Mouse (Mus musculus) embryonic facial prominence, embryonic 12.5 days (tissue): Measurements from ENCODE around the gene Sumo1. TPM values are rescaled to one million over a fixed set of nuclear protein-coding genes. Genes with fewer than 3 reads are reported as not detected.

Source experiments
- ATAC-seq: fragments of 200-750 bp; cut with Nextera tagmentation; 2 replicates; pipeline ENCODE4 v1.8.0; 2017; ENCODE audit not compliant: insufficient number of reproducible peaks, insufficient read depth, low FRiP score, low TSS enrichment
- H3K27ac ChIP-seq: fragments of 300-500 bp; sonication (generic); 2 replicates; pipeline ENCODE4 v1.5.1; 2016; ENCODE audit warnings: mild to moderate bottlenecking
- H3K27me3 ChIP-seq: fragments of 300-500 bp; sonication (generic); 2 replicates; pipeline ENCODE4 v1.6.1; 2016; ENCODE audit warnings: mild to moderate bottlenecking, moderate library complexity
- H3K36me3 ChIP-seq: fragments of 300-500 bp; sonication (generic); 2 replicates; pipeline ENCODE4 v1.6.1; 2016; ENCODE audit warnings: mild to moderate bottlenecking
- H3K4me1 ChIP-seq: fragments of 300-500 bp; sonication (generic); 2 replicates; pipeline ENCODE4 v1.6.1; 2016
- H3K4me2 ChIP-seq: fragments of 300-500 bp; sonication (generic); replicated peaks from 2 replicates; pipeline ENCODE4 v1.6.1; 2016; ENCODE audit warnings: mild to moderate bottlenecking, moderate library complexity
- H3K4me3 ChIP-seq: fragments of 300-500 bp; sonication (generic); 2 replicates; pipeline ENCODE4 v1.5.1; 2016; ENCODE audit warnings: mild to moderate bottlenecking
- H3K9ac ChIP-seq: fragments of 300-500 bp; sonication (generic); 2 replicates; pipeline ENCODE4 v1.6.1; 2016; ENCODE audit warnings: mild to moderate bottlenecking, moderate library complexity
- H3K9me3 ChIP-seq: fragments of 300-500 bp; sonication (generic); 2 replicates; pipeline ENCODE4 v1.6.1; 2016; ENCODE audit warnings: mild to moderate bottlenecking, moderate library complexity
- WGBS: fragments of 180-500 bp; shearing (Covaris S2); methylation state at CpG from one replicate; pipeline ENCODE4 v1.1.7; 2016; 5-methylcytosine and 5-hydroxymethylcytosine counted together
- polyA plus RNA-seq: library from polyadenylated mRNA; unstranded; fragments of >200 nt; fragmentation: Nextera tagmentation; extraction: Ambion mirVana; gene quantifications from 2 replicates; pipeline ENCODE4 v1.2.1, GENCODE M21; 2016

Sumo1 gene
- polyA plus RNA-seq: 451 and 494 TPM in 2 replicates

DNA sequence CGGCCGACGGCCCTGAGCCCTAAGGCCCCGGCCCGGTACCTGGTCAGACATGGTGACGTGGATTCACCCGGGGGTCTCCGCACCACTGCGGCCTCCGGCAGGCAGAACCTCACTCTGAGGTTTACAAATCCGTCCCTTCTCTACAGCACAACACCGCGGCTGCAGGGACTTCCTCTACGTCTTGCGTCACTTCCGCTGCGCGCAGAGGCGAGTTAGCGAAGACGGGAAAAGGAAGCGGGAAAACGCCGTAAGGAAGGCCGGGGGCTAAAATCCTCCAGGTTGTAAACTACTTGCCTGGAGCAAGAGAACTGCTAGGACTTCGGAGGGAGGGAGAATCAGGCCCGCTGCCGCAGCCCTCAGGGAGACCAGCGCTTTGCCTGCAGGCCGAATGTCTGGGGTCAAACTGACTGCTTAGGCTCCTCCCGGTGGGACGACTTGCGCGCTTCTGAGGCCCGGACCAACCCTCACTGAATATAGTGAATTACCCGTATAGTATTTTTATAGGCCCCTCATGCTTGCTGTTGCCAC lies at the start of gene Sumo1:
Gene Sumo1, minus strand, starts transcription at position 194 of the 528 bp plus-strand sequence.
- H3K27me3 ChIP-seq: no peaks in the 10 kb centered on the region
- H3K9me3 ChIP-seq: no peaks in the 10 kb centered on the region
- ATAC-seq: peak; percentile 87
- peak within 1 kb of the TSS; percentile 99 for H3K4me3 ChIP-seq
- peak within 1 kb of the TSS; percentile 83 for H3K4me2 ChIP-seq
- peak within 1 kb of the TSS; percentile 97 for H3K27ac ChIP-seq
- H3K36me3 ChIP-seq: peaks cover 3% of the 10 kb centered on the region; the same call in 1 of the 2 replicates
- H3K4me1 ChIP-seq: peaks cover 13% of the 10 kb centered on the region
- under 1% methylated on average over 36 of the region's 36 CpGs for WGBS
- H3K9ac ChIP-seq: peak within 1 kb of the TSS; percentile 99

DNA sequence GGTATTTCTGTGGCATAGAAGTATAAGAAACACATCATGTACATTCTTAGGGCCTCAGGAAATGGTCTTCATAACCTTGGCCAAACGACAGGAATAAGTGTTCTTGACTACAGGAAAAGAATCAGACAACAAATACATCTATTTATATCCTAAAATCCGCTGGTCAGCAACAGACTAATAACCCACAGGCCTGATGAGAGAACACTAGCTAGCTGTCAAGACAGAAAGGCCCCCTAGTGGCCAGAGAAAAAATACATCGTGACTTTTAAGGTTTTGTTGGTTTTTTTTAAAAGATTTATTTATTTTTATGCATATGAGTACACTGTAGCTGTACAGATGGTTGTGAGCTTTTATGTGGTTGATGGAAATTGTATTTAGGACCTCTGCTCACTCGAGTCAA lies 49.3 kb upstream of the Sumo1 start:
- H3K27ac ChIP-seq: no peak overlapping the region
- no peaks in the 10 kb centered on the region for H3K4me1 ChIP-seq
- ATAC-seq: no peak
- H3K36me3 ChIP-seq: peaks cover 36% of the 10 kb centered on the region
- H3K9ac ChIP-seq: no peak overlapping the region
- no peak overlapping the region for H3K4me3 ChIP-seq
- no peaks in the 10 kb centered on the region for H3K9me3 ChIP-seq
- no peak overlapping the region for H3K4me2 ChIP-seq
- H3K27me3 ChIP-seq: no peaks in the 10 kb centered on the region
- WGBS: 45% methylated on average over 4 of the region's 4 CpGs

GRCm38 (mm10) chr1:59701766-59702165 lies 31.1 kb upstream of the Sumo1 start:
- Histone ChIP-seq H3K27me3 (no peaks in the 10 kb centered on the region), H3K9me3 (no peaks in the 10 kb centered on the region), H3K4me3 (no peak overlapping the region), H3K9ac (no peak overlapping the region), H3K27ac (no peak overlapping the region), H3K36me3 (peaks cover 71% of the 10 kb centered on the region), H3K4me2 (no peak overlapping the region), H3K4me1 (no peaks in the 10 kb centered on the region)
- 94% methylated on average over 1 of the region's 1 CpGs for whole genome bisulfite sequencing
- ATAC-seq: no peak

DNA sequence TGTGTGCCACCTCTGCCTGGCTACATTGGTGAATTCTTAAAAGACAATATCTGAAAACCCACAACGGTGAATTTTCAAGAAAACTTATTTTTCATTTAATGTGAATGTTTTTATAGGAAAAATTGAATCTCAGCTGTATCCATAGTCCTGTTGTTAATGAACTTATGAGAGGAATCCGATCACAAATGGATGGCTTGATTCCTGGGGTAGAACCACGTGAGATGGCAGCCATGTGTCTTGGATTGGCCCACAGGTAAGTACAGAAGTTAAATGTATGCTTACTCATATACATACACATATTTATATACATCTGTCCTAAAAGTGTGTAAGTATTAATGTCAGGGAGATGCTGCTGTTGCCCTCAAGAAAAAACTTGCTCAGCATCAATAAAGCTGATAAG lies 27.6 kb upstream of the Sumo1 start:
- no peak overlapping the region for H3K27ac ChIP-seq
- no peak overlapping the region for H3K9ac ChIP-seq
- 98% methylated on average over 3 of the region's 3 CpGs for WGBS
- no peak overlapping the region for H3K4me2 ChIP-seq
- H3K27me3 ChIP-seq: no peaks in the 10 kb centered on the region
- peaks cover 66% of the 10 kb centered on the region for H3K36me3 ChIP-seq
- H3K4me3 ChIP-seq: no peak overlapping the region
- H3K9me3 ChIP-seq: no peaks in the 10 kb centered on the region
- H3K4me1 ChIP-seq: no peaks in the 10 kb centered on the region
- no peak for ATAC-seq

- no peaks in the 10 kb centered on the region for H3K27me3 ChIP-seq
- no peak overlapping the region for H3K4me2 ChIP-seq
- H3K9me3 ChIP-seq: no peaks in the 10 kb centered on the region
- no peak overlapping the region for H3K9ac ChIP-seq
- no peak overlapping the region for H3K4me3 ChIP-seq
- 80% methylated on average over 5 of the region's 5 CpGs for WGBS
- H3K36me3 ChIP-seq: peaks cover 70% of the 10 kb centered on the region
- H3K27ac ChIP-seq: no peak overlapping the region
- H3K4me1 ChIP-seq: no peaks in the 10 kb centered on the region
- ATAC-seq: no peak
These were observed 27.1 kb upstream of the Sumo1 start for GRCm38 (mm10) chr1:59697751-59698150.

- H3K4me1 ChIP-seq: peaks cover 12% of the 10 kb centered on the region
- no peak for ATAC-seq
- peaks cover 31% of the 10 kb centered on the region for H3K36me3 ChIP-seq
- no peaks in the 10 kb centered on the region for H3K27me3 ChIP-seq
- no peak overlapping the region for H3K27ac ChIP-seq
- no peak overlapping the region for H3K9ac ChIP-seq
- H3K9me3 ChIP-seq: no peaks in the 10 kb centered on the region
- H3K4me3 ChIP-seq: no peak overlapping the region
- H3K4me2 ChIP-seq: no peak overlapping the region
- WGBS: 91% methylated on average over 5 of the region's 5 CpGs
These were observed 19.8 kb upstream of the Sumo1 start for GRCm38 (mm10) chr1:59690467-59690866.

- Histone ChIP-seq H3K4me3 (no peak overlapping the region), H3K4me1 (peaks cover 12% of the 10 kb centered on the region), H3K9ac (no peak overlapping the region), H3K36me3 (peaks cover 16% of the 10 kb centered on the region), H3K27ac (no peak overlapping the region), H3K4me2 (peak overlapping the region; percentile 28), H3K27me3 (no peaks in the 10 kb centered on the region), H3K9me3 (no peaks in the 10 kb centered on the region)
- no peak for ATAC-seq
- 58% methylated on average over 1 of the region's 1 CpGs for WGBS
These were observed 16.9 kb upstream of the Sumo1 start for GRCm38 (mm10) chr1:59687493-59687892.

GRCm38 (mm10) chr1:59684819-59685755 lies 14.5 kb upstream of the Sumo1 start, which contains the start of gene Nop58:
Gene Nop58, plus strand, starts transcription at chr1:59684971.
- WGBS: under 1% methylated on average over 49 of the region's 49 CpGs
- peak within 1 kb of the TSS; percentile 79 for H3K4me2 ChIP-seq
- H3K27ac ChIP-seq: peak within 1 kb of the TSS; percentile 88
- peaks cover 12% of the 10 kb centered on the region for H3K4me1 ChIP-seq
- no peaks in the 10 kb centered on the region for H3K9me3 ChIP-seq
- H3K9ac ChIP-seq: peak within 1 kb of the TSS; percentile 72
- peak; percentile 89 for ATAC-seq
- peak within 1 kb of the TSS; percentile 83 for H3K4me3 ChIP-seq
- H3K27me3 ChIP-seq: no peaks in the 10 kb centered on the region
- H3K36me3 ChIP-seq: peaks cover 8% of the 10 kb centered on the region; the same call in 1 of the 2 replicates

DNA sequence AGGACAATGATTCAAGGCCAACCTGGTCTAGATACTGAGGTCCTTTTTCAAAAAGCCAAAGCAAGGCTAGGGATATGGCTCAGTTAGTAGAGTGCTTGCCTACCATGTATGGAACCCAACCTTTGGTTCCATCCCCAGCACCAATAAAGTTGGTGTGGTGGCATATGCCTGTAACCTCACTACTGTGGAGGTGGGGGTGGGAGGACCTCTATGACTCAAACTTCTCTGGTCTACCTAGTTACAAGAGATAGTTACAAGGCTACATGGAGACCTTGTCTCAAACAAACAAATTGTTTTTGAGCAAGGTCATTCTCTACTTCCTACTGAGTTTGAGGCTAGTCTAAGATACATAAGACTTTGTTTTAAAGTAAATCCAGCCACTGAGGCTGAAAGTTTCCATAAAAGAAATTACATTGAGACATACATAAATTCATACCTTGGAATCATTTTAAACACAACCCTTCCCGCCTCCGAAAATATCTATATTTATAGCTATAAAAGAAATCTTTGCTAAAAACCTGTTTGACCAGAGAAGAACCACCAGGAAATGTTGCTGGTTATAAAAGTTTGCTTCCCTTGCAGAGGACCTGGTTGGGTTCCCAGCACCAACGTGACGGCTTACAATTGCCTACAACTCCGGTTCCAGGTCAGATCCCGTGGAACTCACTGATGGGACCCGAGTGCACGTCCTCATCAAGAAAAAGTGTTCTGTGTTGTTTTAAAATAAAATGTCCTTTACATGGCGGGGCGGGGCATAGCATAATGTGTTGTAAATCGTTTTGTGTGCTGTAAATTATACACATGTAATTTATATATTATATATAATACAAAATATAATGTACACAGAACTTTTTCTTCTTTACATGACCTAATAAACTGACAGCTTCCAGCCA lies 13.5 kb upstream of the Sumo1 start:
- H3K4me1 ChIP-seq: peaks cover 12% of the 10 kb centered on the region
- H3K27ac ChIP-seq: 0 out of 2 replicates have a peak overlapping the region, but pooled peaks have one; percentile 46
- no peak for ATAC-seq
- peak overlapping the region; percentile 72 for H3K4me2 ChIP-seq
- H3K4me3 ChIP-seq: peak overlapping the region; percentile 83
- WGBS: 8% methylated on average over 11 of the region's 11 CpGs
- H3K27me3 ChIP-seq: no peaks in the 10 kb centered on the region
- H3K9me3 ChIP-seq: no peaks in the 10 kb centered on the region
- 0 out of 2 replicates have a peak overlapping the region, but pooled peaks have one; percentile 48 for H3K9ac ChIP-seq
- no peaks in the 10 kb centered on the region for H3K36me3 ChIP-seq

GRCm38 (mm10) chr1:59673661-59674060 lies 3.0 kb upstream of the Sumo1 start:
- Histone ChIP-seq H3K4me2 (no peak overlapping the region), H3K36me3 (peaks cover 3% of the 10 kb centered on the region; the same call in 1 of the 2 replicates), H3K27me3 (no peaks in the 10 kb centered on the region), H3K4me1 (peaks cover 9% of the 10 kb centered on the region), H3K4me3 (no peak overlapping the region), H3K9me3 (no peaks in the 10 kb centered on the region), H3K27ac (no peak overlapping the region), H3K9ac (no peak overlapping the region)
- 95% methylated on average over 2 of the region's 2 CpGs for WGBS
- no peak for ATAC-seq

- Histone ChIP-seq H3K27ac (peak overlapping the region; percentile 97), H3K9me3 (no peaks in the 10 kb centered on the region), H3K36me3 (peaks cover 3% of the 10 kb centered on the region; the same call in 1 of the 2 replicates), H3K4me2 (peak overlapping the region; percentile 83), H3K4me1 (peaks cover 13% of the 10 kb centered on the region), H3K9ac (peak overlapping the region; percentile 99), H3K4me3 (peak overlapping the region; percentile 99), H3K27me3 (no peaks in the 10 kb centered on the region)
- ATAC-seq: peak; percentile 57
- WGBS: under 1% methylated on average over 53 of the region's 54 CpGs
These were observed 538 bp downstream of the Sumo1 start for GRCm38 (mm10) chr1:59669962-59670630.
